Mouse (Mus musculus) megakaryocyte, embryonic 14.5 days (primary cell): ENCODE results near the gene H2al1m.

Experiments used
- FLI1 ChIP-seq: IDR thresholded peaks from 2 replicates; pipeline ENCODE4 v1.6.1; 2012; ENCODE audit warnings: low read length, inconsistent platforms, mixed read lengths
- GATA1 ChIP-seq: IDR thresholded peaks from 3 replicates; pipeline ENCODE4 v1.6.1; 2012; ENCODE audit warnings: mixed read lengths, low read length, inconsistent platforms, borderline replicate concordance

DNA sequence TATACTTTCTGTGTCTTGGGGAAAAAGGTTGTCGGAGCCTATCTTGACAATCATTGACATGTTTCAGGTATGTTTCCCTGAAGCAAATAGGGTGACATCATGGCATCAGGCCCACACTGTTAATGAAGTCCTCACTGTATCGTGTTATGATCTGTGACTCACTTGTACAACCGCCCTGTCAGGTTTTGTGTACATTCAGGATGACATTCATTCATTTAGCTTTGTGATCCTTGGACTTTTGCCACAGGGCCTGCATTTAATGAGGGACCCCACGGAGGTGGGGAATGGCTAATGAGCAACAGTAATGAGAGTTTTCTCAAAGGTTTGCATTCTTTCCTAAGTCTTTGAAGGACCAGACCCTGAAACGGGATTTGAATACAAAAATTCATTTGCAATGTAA lies 34.7 kb upstream of the H2al1m start:
- TF ChIP-seq FLI1 (no peak), GATA1 (no peak)
